ENCODE assay signal across 20 mouse cellular contexts in genomic region chr16:63404976-63405375, GRCm38 (mm10).
"Had no signal": no experiment of that assay in that cellular context is flagged by ENCODE, and none has a peak within 500 bp of the region (broad histone marks: within the 10 kb centered on the region; RNA-seq: fewer than 3 reads in every experiment).

No protein-coding gene starts in this region.

- H3K9ac ChIP-seq: limb, embryonic 13.5 days; liver, embryonic 13.5 days; lung, embryonic 14.5 days; midbrain, embryonic 12.5 days; midbrain, embryonic 15.5 days; neural tube, embryonic 12.5 days; neural tube, embryonic 15.5 days had no signal

- H3K36me3 ChIP-seq: limb, embryonic 10.5 days; limb, embryonic 13.5 days; liver, embryonic 13.5 days; midbrain, embryonic 12.5 days; midbrain, embryonic 15.5 days; neural tube, embryonic 12.5 days; neural tube, embryonic 15.5 days had no signal

- H3K4me1 ChIP-seq: limb, embryonic 10.5 days; limb, embryonic 13.5 days; liver, embryonic 13.5 days; midbrain, embryonic 12.5 days; midbrain, embryonic 15.5 days; neural tube, embryonic 12.5 days; neural tube, embryonic 15.5 days had no signal

- DNase-seq: kidney, postnatal 25 days; layer of hippocampus, adult 9-11 months; liver; liver, embryonic 13.5 days; lung, embryonic 14.5 days; right cerebral cortex, postnatal 4 days; thymus, adult 2 months; thymus, postnatal 14 days; thymus, postnatal 4 days had no signal

- H3K4me3 ChIP-seq: layer of hippocampus, adult 2 months; limb, embryonic 10.5 days; limb, embryonic 13.5 days; liver, embryonic 13.5 days; midbrain, embryonic 12.5 days; midbrain, embryonic 15.5 days; neural tube, embryonic 12.5 days; neural tube, embryonic 15.5 days had no signal

- ATAC-seq: lung, postnatal 0 days; midbrain, embryonic 15.5 days had no signal

- H3K27ac ChIP-seq: kidney, postnatal 0 days; layer of hippocampus, adult 2 months; limb, embryonic 10.5 days; limb, embryonic 13.5 days; liver, embryonic 13.5 days; macrophage; midbrain, embryonic 12.5 days; midbrain, embryonic 15.5 days; neural tube, embryonic 12.5 days; neural tube, embryonic 15.5 days; stomach, postnatal 0 days had no signal

- H3K27me3 ChIP-seq: limb, embryonic 13.5 days; liver, embryonic 13.5 days; midbrain, embryonic 12.5 days; midbrain, embryonic 15.5 days; neural tube, embryonic 12.5 days; neural tube, embryonic 15.5 days had no signal

- H3K4me2 ChIP-seq: limb, embryonic 13.5 days; liver, embryonic 13.5 days; lung, embryonic 14.5 days; midbrain, embryonic 12.5 days; midbrain, embryonic 15.5 days; neural tube, embryonic 12.5 days; neural tube, embryonic 15.5 days had no signal

- H3K9me3 ChIP-seq: limb, embryonic 10.5 days; limb, embryonic 13.5 days; liver, embryonic 13.5 days; midbrain, embryonic 12.5 days; midbrain, embryonic 15.5 days; neural tube, embryonic 12.5 days; neural tube, embryonic 15.5 days had no signal
